Mouse (Mus musculus): ENCODE results near the gene Nfe2l1. TPM values are rescaled to one million over a fixed set of nuclear protein-coding genes. Genes with fewer than 3 reads are reported as not detected.

The Nfe2l1 gene
- polyA plus RNA-seq, 1 experiment: 296 TPM

- DNase-seq (ENCODE audit: low read depth): no peak
These were observed 17.5 kb upstream of the Nfe2l1 start for GRCm38 (mm10) chr11:96847240-96847639.

DNA sequence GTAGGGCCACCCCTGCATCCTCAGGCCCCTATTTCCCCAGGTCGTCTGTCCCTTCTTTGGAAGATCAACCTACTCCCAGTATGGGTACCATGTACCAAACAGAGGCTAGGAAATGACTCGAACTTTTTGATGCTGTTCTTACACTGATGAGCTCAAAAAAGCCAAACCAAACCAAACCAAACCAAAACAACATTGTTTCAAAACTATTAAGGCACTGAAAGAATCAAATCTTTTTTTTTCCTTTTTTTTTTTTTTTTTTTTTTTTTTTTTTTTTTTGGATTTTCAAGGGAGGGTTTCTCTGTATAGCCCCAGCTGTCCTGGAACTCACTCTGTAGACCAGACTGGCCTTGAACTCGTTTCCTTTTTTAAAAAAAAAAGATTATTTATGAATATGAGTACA, 13.9 kb upstream of the Nfe2l1 start:
- DNase-seq (ENCODE audit: low read depth): no peak

DNA sequence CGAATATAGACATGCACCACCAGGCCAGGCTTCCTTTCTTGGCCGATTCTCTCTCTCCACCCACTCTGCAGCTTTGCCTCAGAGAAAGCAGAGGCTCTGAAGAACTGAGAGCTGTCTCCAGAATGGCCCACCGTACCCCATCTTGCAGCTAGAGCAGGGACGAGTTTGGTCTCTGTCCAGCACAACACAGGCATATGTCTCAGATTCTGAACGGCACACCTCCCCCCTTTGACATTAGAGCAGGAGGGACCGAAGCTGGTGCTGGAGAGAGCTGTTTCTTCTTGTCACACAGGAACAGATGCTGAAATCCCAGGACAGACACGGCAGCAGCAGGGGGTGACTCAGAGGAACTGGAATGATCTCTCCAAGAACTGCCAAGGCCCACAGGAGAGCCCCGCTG, 10.5 kb upstream of the Nfe2l1 start:
- DNase-seq (ENCODE audit: low read depth): no peak

GRCm38 (mm10) chr11:96839877-96840276, 10.1 kb upstream of the Nfe2l1 start:
- no peak for DNase-seq (ENCODE audit: low read depth)

DNA sequence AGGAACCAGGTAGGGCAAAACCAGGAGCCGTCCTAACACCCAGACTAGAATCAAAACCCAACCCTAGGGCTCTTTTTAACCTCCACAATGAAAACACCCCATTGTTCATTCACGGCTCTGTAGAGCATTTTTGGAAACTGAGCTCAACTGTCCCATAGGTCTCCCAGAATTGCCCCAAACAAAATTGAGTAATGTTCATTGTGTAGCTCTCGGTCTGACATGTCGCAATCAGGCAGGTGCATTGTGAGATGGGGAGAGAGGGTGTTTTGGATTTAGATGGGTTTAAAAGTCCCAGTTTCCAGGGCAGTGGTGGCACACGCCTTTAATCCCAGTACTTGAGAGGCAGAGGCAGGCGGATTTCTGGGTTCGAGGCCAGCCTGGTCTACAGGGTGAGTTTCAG, 9.7 kb upstream of the Nfe2l1 start:
- DNase-seq (ENCODE audit: low read depth): peak; percentile 98

DNA sequence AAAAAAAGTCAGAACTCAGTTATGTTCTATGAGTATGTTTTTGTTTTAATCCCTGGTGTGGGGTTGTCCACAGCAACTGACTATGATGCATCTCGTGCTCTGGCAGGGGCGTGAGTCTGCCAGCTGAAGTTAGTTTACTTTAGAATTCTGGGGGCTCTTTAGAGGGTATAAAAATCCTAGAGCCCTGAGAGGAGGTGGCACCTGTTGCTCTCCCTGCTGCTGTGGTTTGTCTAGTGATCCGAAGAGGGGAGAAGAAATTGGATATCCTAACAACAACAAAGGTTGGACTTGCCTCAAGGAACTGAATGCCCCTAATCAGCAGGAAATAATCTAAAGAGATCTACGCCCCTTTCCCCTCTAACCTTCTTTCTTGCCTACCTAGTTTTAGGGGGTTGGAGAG, 8.6 kb upstream of the Nfe2l1 start:
- DNase-seq (ENCODE audit: low read depth): no peak

GRCm38 (mm10) chr11:96837298-96837697, 7.5 kb upstream of the Nfe2l1 start:
- no peak for DNase-seq (ENCODE audit: low read depth)

DNA sequence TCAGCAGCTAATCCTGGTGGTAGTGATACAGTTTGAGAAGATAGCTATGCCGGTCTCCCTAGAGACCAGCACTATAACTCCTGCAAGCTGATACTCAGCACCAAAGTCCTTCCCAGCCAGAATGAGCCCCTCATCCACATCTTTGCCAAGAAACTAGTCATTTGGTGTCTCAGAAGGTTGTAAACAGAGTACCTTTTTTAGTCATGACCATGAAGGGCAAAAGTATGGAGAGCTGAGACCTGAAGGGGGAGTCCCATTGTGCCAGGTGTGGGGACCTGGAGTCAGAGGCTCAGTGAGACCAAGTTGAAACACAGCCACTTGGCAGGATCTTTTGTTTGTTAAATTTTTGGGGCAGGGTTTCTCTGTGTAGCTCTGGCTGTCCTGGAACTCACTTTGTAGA, 4.4 kb upstream of the Nfe2l1 start:
- no peak for DNase-seq (ENCODE audit: low read depth)

GRCm38 (mm10) chr11:96832973-96833372, 3.2 kb upstream of the Nfe2l1 start:
- DNase-seq (ENCODE audit: low read depth): no peak

- DNase-seq (ENCODE audit: low read depth): no peak
These were observed 2.8 kb upstream of the Nfe2l1 start for GRCm38 (mm10) chr11:96832541-96832940.

- no peak for DNase-seq (ENCODE audit: low read depth)
These were observed 1.7 kb upstream of the Nfe2l1 start for GRCm38 (mm10) chr11:96831516-96831915.

DNA sequence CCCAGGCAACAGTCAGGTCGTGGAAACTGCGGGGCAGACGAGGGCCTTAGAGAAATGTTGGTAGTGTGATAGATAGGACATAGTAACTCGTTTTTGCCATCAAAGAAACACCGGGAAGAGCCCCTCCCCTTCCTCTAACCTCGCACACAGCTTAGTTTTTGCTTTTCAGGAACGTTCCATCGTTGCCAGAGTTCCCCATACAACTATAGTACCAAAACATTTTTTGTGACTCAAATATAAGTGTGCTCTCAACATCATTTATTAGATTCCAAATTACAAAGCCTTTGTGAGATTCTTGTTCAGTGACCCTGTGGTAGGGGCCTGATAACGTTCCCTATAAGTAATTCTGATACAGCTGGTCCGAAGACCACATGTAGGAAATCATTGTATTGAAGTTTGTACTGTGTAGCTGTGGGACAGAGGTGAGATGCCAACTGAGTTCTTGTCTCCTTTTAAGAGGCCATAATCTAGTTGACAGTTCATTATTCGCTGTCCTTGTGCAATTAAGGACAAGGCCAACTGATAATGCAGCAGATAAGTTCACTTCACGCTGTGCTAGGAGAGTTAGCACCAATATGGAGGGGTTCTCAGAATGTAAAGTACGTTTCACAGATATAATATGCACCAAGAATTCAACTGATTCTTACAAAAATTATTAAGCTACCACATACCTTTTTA, 910 bp upstream of the Nfe2l1 start:
- DNase-seq (ENCODE audit: low read depth): no peak

DNA sequence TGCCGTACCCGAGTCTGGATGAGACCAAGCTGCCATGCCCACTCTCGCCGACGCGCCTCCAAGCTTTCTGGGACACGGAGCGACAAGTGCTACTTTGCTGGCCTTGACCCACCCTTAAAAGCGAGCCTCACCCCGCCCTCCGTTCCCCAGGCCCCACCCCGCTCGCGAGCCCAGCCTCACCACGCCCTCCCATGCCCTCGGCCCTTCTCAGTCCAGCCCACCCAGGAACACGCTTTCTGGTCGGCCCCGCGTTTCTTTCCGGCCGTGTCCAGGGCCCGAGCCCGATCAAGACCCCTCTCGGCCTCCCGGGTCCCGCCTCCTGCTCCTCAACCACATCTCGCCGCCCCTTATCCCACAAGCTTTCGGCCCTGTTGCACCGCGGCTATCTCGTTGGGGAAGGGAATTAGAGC, 360 bp downstream of the Nfe2l1 start:
- no peak for DNase-seq (ENCODE audit: low read depth)

DNA sequence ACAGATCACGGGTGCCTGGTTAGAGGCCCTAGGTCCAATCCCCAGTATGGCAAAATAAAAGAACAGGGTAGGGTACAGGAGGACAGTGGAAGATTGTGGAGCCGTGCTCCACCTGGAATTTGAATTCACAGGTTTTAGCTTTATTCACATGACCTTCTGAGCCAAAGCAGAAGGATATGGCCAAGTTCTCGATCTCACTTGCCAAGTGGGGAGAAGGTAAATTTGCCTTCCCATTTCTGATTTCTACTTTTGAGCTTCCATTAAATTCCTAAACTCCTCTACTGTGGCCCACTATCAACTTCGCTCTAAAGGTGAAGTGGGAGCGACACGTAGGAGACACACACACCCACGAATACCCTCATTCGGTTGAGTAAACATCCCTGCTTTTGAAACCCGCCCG, 887 bp downstream of the Nfe2l1 start:
- no peak for DNase-seq (ENCODE audit: low read depth)

DNA sequence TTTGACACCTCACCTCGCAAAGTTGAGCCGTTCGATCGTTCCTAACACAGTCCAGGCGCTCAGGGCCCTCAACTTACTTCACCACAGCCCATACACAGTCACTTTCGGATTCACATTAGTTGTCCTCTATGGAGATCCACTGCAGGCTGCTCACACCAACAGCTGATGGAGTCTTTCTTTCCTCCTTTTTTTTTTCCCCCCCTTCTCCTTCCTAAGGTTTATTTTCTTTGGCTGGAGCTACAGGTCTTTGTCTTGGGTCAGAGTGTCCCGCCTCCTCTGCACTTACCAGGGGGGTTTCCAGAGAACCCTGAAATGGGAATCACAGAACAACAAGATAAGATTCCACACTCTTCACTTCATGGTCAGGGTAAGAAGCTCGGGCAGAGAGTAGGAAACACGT, 1.9 kb downstream of the Nfe2l1 start:
- no peak for DNase-seq (ENCODE audit: low read depth)

DNA sequence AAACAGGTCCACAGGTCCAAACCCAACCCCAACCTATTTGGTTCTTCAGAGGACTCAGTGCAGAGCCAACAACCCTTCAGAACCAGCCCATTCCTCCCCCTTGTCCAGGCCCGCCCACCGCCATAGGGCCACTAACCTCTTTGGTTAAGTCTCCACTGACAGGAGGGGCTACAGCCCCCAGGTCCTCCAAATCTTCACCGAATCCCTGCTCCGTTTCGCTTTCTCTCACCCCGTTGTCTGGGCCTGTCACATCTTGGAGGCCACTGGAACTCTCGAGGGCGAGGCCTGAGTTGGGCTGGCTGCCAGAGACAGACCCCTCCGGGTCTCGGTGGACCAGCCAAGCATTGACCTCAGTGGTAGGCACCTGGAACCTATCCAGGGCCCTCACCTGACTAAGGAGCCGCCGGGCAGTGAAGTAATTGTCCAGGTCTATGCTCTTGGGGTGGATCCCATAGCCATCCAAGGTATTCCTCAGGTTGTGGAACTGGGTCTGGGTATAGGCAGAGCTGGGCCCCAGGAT, 2.6 kb downstream of the Nfe2l1 start:
- no peak for DNase-seq (ENCODE audit: low read depth)

GRCm38 (mm10) chr11:96826481-96826880, 3.3 kb downstream of the Nfe2l1 start:
- no peak for DNase-seq (ENCODE audit: low read depth)

GRCm38 (mm10) chr11:96824783-96825495, 4.8 kb downstream of the Nfe2l1 start:
- DNase-seq (ENCODE audit: low read depth): no peak

GRCm38 (mm10) chr11:96823880-96824782, 5.6 kb downstream of the Nfe2l1 start:
- no peak for DNase-seq (ENCODE audit: low read depth)

- DNase-seq (ENCODE audit: low read depth): no peak
These were observed 6.3 kb downstream of the Nfe2l1 start for GRCm38 (mm10) chr11:96823471-96823837.

DNA sequence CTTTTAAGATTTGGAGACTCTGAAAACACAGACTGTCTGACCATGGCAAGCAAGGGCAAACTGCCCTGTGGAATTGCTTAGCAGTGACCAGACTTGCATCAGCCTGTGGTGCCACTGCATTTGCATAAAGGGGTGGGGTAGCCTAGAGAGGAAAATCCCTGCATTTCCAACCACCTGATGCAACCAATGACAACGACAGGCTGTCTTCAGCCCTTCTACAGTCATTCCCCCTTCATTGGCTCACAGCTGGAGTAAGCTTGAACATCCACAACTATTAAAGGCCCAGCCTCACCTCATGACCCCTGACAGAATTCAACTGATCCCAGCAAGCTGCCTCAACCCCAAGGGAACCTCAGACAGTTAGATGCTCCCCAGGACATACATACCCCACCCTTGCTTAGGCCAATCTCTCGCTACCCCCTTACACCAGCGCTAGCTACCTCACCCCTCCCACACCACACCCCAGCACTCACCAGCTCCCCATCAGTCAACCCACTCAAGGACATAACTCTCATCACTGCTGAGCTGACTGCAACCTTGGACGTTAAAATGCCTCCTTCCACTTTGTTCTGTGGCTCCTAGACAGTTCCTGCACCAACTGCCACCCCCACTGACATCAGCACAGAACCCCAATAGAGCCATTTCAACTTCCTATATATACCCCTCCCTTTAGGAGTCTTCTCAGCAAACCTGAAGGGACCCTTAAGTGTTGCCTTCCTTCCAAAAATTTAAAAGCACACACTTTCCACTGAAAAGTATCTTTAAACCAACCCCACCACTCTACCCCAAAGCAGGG, 6.9 kb downstream of the Nfe2l1 start:
- no peak for DNase-seq (ENCODE audit: low read depth)

GRCm38 (mm10) chr11:96821956-96822355, 7.8 kb downstream of the Nfe2l1 start:
- DNase-seq (ENCODE audit: low read depth): no peak

Data from gonadal fat pad, adult 2 months (tissue).